Mouse (Mus musculus) thymus, adult 2 months (tissue): Measurements from ENCODE around the gene Ssna1.

ENCODE experiments used
- CTCF ChIP-seq: fragments of 200-500 bp; IDR thresholded peaks from 2 replicates; pipeline ENCODE4 v1.5.1; 2012; ENCODE audit warnings: mild to moderate bottlenecking, control low read depth, low read length, moderate library complexity, borderline replicate concordance; ENCODE audit not compliant: control insufficient read depth, poor library complexity, insufficient read depth; ENCODE audit errors: extremely low read depth
- POLR2A ChIP-seq: fragments of 200-500 bp; IDR thresholded peaks from 2 replicates; pipeline ENCODE4 v1.6.1; 2012; ENCODE audit warnings: mild to moderate bottlenecking, low read length, control low read depth, moderate library complexity; ENCODE audit not compliant: control insufficient read depth, poor library complexity, insufficient read depth; ENCODE audit errors: extremely low read depth

DNA sequence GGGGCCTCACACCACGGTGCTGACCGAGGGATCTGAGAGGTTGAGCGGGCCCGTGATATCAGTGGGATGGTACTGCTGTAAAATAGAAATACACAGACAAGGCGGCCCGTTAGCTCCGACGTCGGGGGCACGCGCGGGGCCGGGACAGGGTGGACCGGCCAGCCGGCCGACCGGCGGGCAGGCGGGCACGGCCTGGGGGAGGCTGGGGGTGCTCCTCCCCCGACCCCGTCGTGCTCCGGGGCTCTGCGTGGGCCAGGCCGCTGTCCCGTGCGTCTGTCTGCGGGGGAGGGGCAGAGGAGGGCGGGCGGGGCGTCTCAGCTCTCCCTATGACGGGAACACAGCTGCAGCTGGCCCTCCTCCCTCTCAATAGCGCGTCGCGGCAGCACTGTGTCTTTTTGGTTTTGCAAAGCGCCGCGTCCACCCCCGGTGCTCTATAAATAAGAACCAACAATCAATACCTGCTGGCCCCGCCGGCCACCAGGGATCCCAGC is 19.9 kb upstream of the Ssna1 start:
- no peak for TF ChIP-seq CTCF
- TF ChIP-seq POLR2A, result no peak
